Mouse (Mus musculus) hindbrain, postnatal 0 days (tissue): Measurements from ENCODE around the gene Ifna6. TPM values are rescaled to one million over a fixed set of nuclear protein-coding genes. Genes with fewer than 3 reads are reported as not detected.
A peak's percentile ranks its signal among the peaks of the same experiment; 100 is the strongest.
"Not testable (repeated sequence)": the region's sequence is repeated elsewhere in the genome, so short reads cannot be mapped to it uniquely, and the experiment has no call there.

Source experiments
- ATAC-seq: fragments of 200-750 bp; cut with Nextera tagmentation; 2 replicates; pipeline ENCODE4 v1.8.0; 2017; ENCODE audit warnings: mild to moderate bottlenecking, moderate TSS enrichment, moderate library complexity
- DNase-seq: peaks from one replicate; pipeline ENCODE4 v3.0.0-alpha.2; 2015; ENCODE audit warnings: low spot score
- H3K27ac ChIP-seq: fragments of 300-500 bp; sonication (generic); 2 replicates; pipeline ENCODE4 v1.5.1; 2014; ENCODE audit warnings: mild to moderate bottlenecking
- H3K27me3 ChIP-seq: fragments of 300-500 bp; sonication (generic); 2 replicates; pipeline ENCODE4 v1.6.1; 2014; ENCODE audit warnings: low read length, mixed read lengths; ENCODE audit not compliant: insufficient read depth
- H3K36me3 ChIP-seq: fragments of 300-500 bp; sonication (generic); 2 replicates; pipeline ENCODE4 v1.6.1; 2014; ENCODE audit warnings: low read length, mixed read lengths; ENCODE audit not compliant: insufficient read depth
- H3K4me1 ChIP-seq: fragments of 300-500 bp; sonication (generic); 2 replicates; pipeline ENCODE4 v1.6.1; 2014; ENCODE audit warnings: antibody characterized with exemption, low read length, mixed read lengths; ENCODE audit not compliant: insufficient read depth
- H3K4me2 ChIP-seq: fragments of 300-500 bp; sonication (generic); 2 replicates; pipeline ENCODE4 v1.6.1; 2014; ENCODE audit warnings: low read depth, mild to moderate bottlenecking, low read length, moderate library complexity, mixed read lengths
- H3K4me3 ChIP-seq: fragments of 300-500 bp; sonication (generic); 2 replicates; pipeline ENCODE4 v1.5.1; 2014; ENCODE audit warnings: low read length
- H3K9ac ChIP-seq: fragments of 300-500 bp; sonication (generic); replicated peaks from 2 replicates; pipeline ENCODE4 v1.6.1; 2014; ENCODE audit warnings: mild to moderate bottlenecking, low read length, moderate library complexity, mixed read lengths
- H3K9me3 ChIP-seq: fragments of 300-500 bp; sonication (generic); 2 replicates; pipeline ENCODE4 v1.6.1; 2016; ENCODE audit warnings: low read length, mixed read lengths
- CTCF ChIP-seq: IDR thresholded peaks from 2 replicates; pipeline ENCODE4 v1.5.1; 2016; ENCODE audit warnings: antibody characterized with exemption, control low read depth, low read depth
- WGBS: fragments of 180-500 bp; shearing (Covaris S2); extraction: QIAGEN DNeasy Blood & Tissue Kit; methylation state at CpG from one replicate; pipeline ENCODE4 v1.1.7; 2014; 5-methylcytosine and 5-hydroxymethylcytosine counted together
- polyA plus RNA-seq: library from polyadenylated mRNA; unstranded; fragments of >200 nt; fragmentation: Nextera tagmentation; extraction: Ambion mirVana; gene quantifications from 2 replicates; pipeline ENCODE4 v1.2.1, GENCODE M21; 2015
- total RNA-seq: library from RNA; depleted of rRNA; stranded (reverse); fragments of >200 nt; gene quantifications from 2 replicates; pipeline ENCODE4 v1.2.3, GENCODE M21; 2014

Ifna6 gene
- total and polyA plus RNA-seq, 2 experiments from 2014 or later: not detected

DNA sequence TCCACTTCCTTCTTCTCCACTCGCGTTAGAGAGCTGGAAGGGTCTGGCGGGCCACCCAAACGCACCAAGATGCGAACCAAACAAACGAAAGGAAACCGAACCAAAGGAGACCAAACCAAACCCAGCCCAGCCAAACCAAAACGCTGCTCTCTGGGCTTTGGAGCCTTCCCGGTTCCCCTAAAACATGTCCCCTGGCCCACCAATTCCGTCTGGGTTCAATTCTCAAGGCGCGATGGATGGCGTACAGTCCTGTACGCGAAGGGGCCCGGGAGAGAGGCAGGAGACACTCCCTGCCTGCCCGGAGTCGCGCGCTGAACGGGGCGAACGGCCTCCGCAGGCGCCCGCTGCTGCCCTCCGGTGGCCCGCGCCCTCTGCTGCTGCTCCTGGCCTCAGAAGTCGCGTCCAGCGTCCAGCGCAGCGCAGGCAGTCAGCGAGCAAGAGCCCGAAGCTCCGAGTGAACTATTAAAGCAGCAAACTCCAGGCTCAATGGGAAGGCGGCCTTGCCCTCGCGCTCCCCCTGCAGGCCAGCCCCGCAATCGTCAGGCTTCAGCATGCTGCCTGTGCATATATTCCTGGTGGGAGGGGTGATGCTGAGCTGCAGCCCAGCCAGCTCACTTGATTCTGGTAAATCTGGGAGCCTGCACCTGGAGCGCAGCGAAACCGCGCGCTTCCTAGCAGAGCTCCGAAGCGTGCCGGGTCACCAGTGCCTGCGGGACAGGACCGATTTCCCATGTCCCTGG is 33.1 kb upstream of the Ifna6 start, which contains the start of gene Gm13275:
Gm13275 (plus strand) TSS at position 552 of the 740 bp plus-strand sequence.
- not testable (repeated sequence) for DNase-seq, H3K27ac ChIP-seq, H3K4me2 ChIP-seq, H3K9me3 ChIP-seq, H3K4me3 ChIP-seq, H3K36me3 ChIP-seq, H3K4me1 ChIP-seq, H3K9ac ChIP-seq, ATAC-seq, H3K27me3 ChIP-seq
- TF ChIP-seq CTCF: peak; percentile 43; the same call in 1 of the 2 replicates
- WGBS: 0% methylated on average over 2 of the region's 52 CpGs

- not testable (repeated sequence) for H3K9ac ChIP-seq, H3K4me3 ChIP-seq, H3K4me2 ChIP-seq, DNase-seq, H3K36me3 ChIP-seq, H3K27me3 ChIP-seq, H3K4me1 ChIP-seq, ATAC-seq, H3K27ac ChIP-seq, H3K9me3 ChIP-seq
- WGBS: no CpG with 5 or more reads among the region's 28 CpGs
Measured at GRCm38 (mm10) chr4:88797097-88797496, 30.1 kb upstream of the Ifna6 start, which contains the start of gene Gm13279. TSS of gene Gm13279 (plus strand) at chr4:88797397.

DNA sequence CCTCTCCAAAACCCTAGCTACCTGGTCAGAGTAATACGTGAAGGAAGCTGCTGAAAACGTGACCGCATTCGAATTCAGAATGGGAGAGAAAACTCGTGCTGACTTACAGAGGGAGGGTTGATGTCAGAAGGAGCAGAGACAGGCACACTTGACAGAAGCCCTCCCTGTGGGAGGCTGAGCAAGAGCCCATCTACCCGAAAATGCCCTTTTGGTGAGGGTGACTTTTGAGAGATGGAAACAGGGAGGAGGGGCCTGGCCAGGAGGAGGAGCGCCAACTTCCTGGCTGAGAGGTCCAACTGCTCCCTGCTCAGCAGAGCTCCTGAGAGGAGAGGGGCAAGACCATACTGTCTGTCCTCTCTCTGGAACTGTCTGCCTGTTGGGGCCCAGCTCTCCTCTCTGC is 27.9 kb upstream of the Ifna6 start, which contains the start of gene Gm13285:
Gm13285 (plus strand) TSS at position 301 of the 400 bp plus-strand sequence.
- WGBS: 17% methylated on average over 4 of the region's 7 CpGs
- H3K27me3 ChIP-seq, H3K4me2 ChIP-seq, ATAC-seq, H3K27ac ChIP-seq, H3K9ac ChIP-seq, DNase-seq, H3K36me3 ChIP-seq, H3K4me1 ChIP-seq, H3K4me3 ChIP-seq, H3K9me3 ChIP-seq: not testable (repeated sequence)

GRCm38 (mm10) chr4:88802954-88803353 is 24.3 kb upstream of the Ifna6 start, which contains the start of gene Gm13287:
TSS of gene Gm13287 (plus strand) at chr4:88803254.
- H3K27ac ChIP-seq, H3K9me3 ChIP-seq, H3K27me3 ChIP-seq, DNase-seq, H3K4me1 ChIP-seq, H3K4me3 ChIP-seq, H3K9ac ChIP-seq, H3K36me3 ChIP-seq, H3K4me2 ChIP-seq, ATAC-seq: not testable (repeated sequence)
- WGBS: no CpG with 5 or more reads among the region's 29 CpGs

DNA sequence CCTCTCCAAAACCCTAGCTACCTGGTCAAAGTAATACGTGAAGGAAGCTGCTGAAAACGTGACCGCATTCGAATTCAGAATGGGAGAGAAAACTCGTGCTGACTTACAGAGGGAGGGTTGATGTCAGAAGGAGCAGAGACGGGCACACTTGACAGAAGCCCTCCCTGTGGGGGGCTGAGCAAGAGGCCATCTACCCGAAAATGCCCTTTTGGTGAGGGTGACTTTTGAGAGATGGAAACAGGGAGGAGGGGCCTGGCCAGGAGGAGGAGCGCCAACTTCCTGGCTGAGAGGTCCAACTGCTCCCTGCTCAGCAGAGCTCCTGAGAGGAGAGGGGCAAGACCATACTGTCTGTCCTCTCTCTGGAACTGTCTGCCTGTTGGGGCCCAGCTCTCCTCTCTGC is 22.0 kb upstream of the Ifna6 start, which contains the start of gene Gm13288:
Gm13288 (plus strand) TSS at position 301 of the 400 bp plus-strand sequence.
- DNase-seq, H3K4me1 ChIP-seq, ATAC-seq, H3K4me3 ChIP-seq, H3K27ac ChIP-seq, H3K4me2 ChIP-seq, H3K36me3 ChIP-seq, H3K9me3 ChIP-seq, H3K27me3 ChIP-seq, H3K9ac ChIP-seq: not testable (repeated sequence)
- WGBS: no CpG with 5 or more reads among the region's 8 CpGs

DNA sequence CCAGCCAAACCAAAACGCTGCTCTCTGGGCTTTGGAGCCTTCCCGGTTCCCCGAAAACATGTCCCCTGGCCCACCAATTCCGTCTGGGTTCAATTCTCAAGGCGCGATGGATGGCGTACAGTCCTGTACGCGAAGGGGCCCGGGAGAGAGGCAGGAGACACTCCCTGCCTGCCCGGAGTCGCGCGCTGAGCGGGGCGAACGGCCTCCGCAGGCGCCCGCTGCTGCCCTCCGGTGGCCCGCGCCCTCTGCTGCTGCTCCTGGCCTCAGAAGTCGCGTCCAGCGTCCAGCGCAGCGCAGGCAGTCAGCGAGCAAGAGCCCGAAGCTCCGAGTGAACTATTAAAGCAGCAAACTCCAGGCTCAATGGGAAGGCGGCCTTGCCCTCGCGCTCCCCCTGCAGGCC is 21.5 kb upstream of the Ifna6 start:
- H3K27ac ChIP-seq, H3K4me1 ChIP-seq, ATAC-seq, H3K9me3 ChIP-seq, H3K27me3 ChIP-seq, DNase-seq, H3K4me2 ChIP-seq, H3K4me3 ChIP-seq, H3K9ac ChIP-seq, H3K36me3 ChIP-seq: not testable (repeated sequence)
- 0% methylated on average over 6 of the region's 34 CpGs for WGBS

DNA sequence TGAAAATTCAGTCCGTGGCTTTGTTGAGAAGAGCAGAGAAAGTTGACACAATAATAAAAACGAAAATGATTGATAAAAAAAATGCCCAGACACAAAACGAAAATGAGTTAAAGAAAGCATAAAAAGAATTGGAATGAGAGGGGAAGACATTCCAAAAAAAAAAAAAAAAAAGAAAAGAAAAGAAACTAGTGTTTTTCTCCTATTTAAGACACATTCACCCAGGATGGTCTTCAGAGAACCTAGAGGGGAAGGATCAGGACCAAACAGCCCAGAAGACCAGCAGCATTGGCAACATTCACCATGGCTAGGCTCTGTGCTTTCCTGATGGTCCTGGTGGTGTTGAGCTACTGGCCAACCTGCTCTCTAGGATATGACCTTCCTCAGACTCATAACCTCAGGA is 11.3 kb upstream of the Ifna6 start, which contains the start of gene Ifna7:
Ifna7 (plus strand) TSS at position 301 of the 400 bp plus-strand sequence.
- no peaks in the 10 kb centered on the region for H3K4me1 ChIP-seq
- no peak for TF ChIP-seq CTCF
- WGBS: 67% methylated on average over 3 of the region's 3 CpGs

More for the DNA sequence above, 11.3 kb upstream of the Ifna6 start, which contains the start of gene Ifna7:
- no peak within 1 kb of the TSS for H3K4me2 ChIP-seq
- H3K9ac ChIP-seq: no peak within 1 kb of the TSS
- ATAC-seq (no peak), DNase-seq (no peak)
- H3K9me3 ChIP-seq: no peaks in the 10 kb centered on the region
- H3K36me3 ChIP-seq: no peaks in the 10 kb centered on the region
- H3K4me3 ChIP-seq: no peak within 1 kb of the TSS
- H3K27me3 ChIP-seq: no peaks in the 10 kb centered on the region
- H3K27ac ChIP-seq: no peak within 1 kb of the TSS
